Mouse (Mus musculus) bone marrow, adult 2 months (tissue): ENCODE measurements around the gene Abca1.

Source experiments
- CTCF ChIP-seq: fragments of 200-500 bp; IDR thresholded peaks from 2 replicates; pipeline ENCODE4 v1.5.1; 2011; ENCODE audit warnings: low read length, control low read depth; ENCODE audit not compliant: control insufficient read depth, insufficient read depth
- POLR2A ChIP-seq: fragments of 200-500 bp; IDR thresholded peaks from 2 replicates; pipeline ENCODE4 v1.6.1; 2011; ENCODE audit warnings: low read depth, mild to moderate bottlenecking, control low read depth, low read length, borderline replicate concordance; ENCODE audit not compliant: control insufficient read depth

GRCm38 (mm10) chr4:53122310-53122709 lies 37.4 kb downstream of the Abca1 start:
- TF ChIP-seq CTCF = no peak
- TF ChIP-seq POLR2A = no peak
